Mouse (Mus musculus) spleen, adult 2 months (tissue): Measurements from ENCODE around the gene Zfp74. TPM values are rescaled to one million over a fixed set of nuclear protein-coding genes. Genes with fewer than 3 reads are reported as not detected.

ENCODE experiments used
- DNase-seq, 2 experiments: peaks; one replicate each; pipeline versions ENCODE4 v3.0.0 to v3.0.0-alpha.2; 2012 to 2021; ENCODE audit warnings: low spot score in 2 of 2, low read depth in 1 of 2
- H3K27ac ChIP-seq: fragments of 200-500 bp; 2 replicates; pipeline ENCODE4 v1.5.1; 2012; ENCODE audit warnings: low read length, inconsistent platforms; ENCODE audit not compliant: insufficient read depth
- H3K27me3 ChIP-seq: fragments of 200-500 bp; 2 replicates; pipeline ENCODE4 v1.6.1; 2012; ENCODE audit warnings: mild to moderate bottlenecking, moderate library complexity, low read length, inconsistent platforms; ENCODE audit not compliant: control insufficient read depth, insufficient read depth
- H3K36me3 ChIP-seq: fragments of 200-500 bp; 2 replicates; pipeline ENCODE4 v1.6.1; 2012; ENCODE audit warnings: mild to moderate bottlenecking, low read length, inconsistent platforms; ENCODE audit not compliant: control insufficient read depth, insufficient read depth
- H3K4me1 ChIP-seq: fragments of 200-500 bp; 2 replicates; pipeline ENCODE4 v1.6.1; 2011; ENCODE audit warnings: inconsistent platforms; ENCODE audit not compliant: control insufficient read depth, insufficient read depth, insufficient read length
- H3K4me3 ChIP-seq: fragments of 200-500 bp; 2 replicates; pipeline ENCODE4 v1.5.1; 2011; ENCODE audit warnings: mild to moderate bottlenecking, inconsistent platforms; ENCODE audit not compliant: insufficient read depth, insufficient read length; ENCODE audit errors: extremely low read depth
- CTCF ChIP-seq: fragments of 200-500 bp; IDR thresholded peaks from 2 replicates; pipeline ENCODE4 v1.5.1; 2011; ENCODE audit warnings: mild to moderate bottlenecking, inconsistent platforms; ENCODE audit not compliant: insufficient read depth, insufficient read length, insufficient replicate concordance; ENCODE audit errors: extremely low read depth
- POLR2A ChIP-seq: fragments of 200-500 bp; IDR thresholded peaks from 2 replicates; pipeline ENCODE4 v1.6.1; 2011; ENCODE audit warnings: low read depth, low read length, inconsistent platforms
- WGBS: fragments of 180-500 bp; shearing (Covaris S2); methylation state at CpG from one replicate; pipeline ENCODE4 v1.1.7; 2018; 5-methylcytosine and 5-hydroxymethylcytosine counted together
- polyA plus RNA-seq: library from polyadenylated mRNA; depleted of rRNA; stranded (reverse); fragments of >200 nt; gene quantifications from 2 replicates; pipeline ENCODE4 v1.2.3, GENCODE M21; 2012; rRNA removed

Gene Zfp74
- polyA plus RNA-seq: 4.0 and 6.0 TPM in 2 replicates

GRCm38 (mm10) chr7:29953513-29954401, at the start of gene Zfp74:
Zfp74 (minus strand) TSS chr7:29954089.
- peak; percentile 32 to 67 for DNase-seq
- no peak for TF ChIP-seq CTCF
- TF ChIP-seq POLR2A: no peak
- under 1% methylated on average over 52 of the region's 52 CpGs for WGBS

GRCm38 (mm10) chr7:30000601-30001000, 46.7 kb upstream of the Zfp74 start:
- Histone ChIP-seq H3K4me1 (no peaks in the 10 kb centered on the region), H3K27ac (no peak overlapping the region), H3K4me3 (no peak overlapping the region), H3K27me3 (no peaks in the 10 kb centered on the region), H3K36me3 (peaks cover 12% of the 10 kb centered on the region)
- no peak for DNase-seq
- 83% methylated on average over 5 of the region's 5 CpGs for WGBS
- no peak for TF ChIP-seq CTCF
- TF ChIP-seq POLR2A: no peak

More at GRCm38 (mm10) chr7:29953513-29954401, at the start of gene Zfp74:
- Histone ChIP-seq H3K36me3 (peaks cover 2% of the 10 kb centered on the region), H3K4me3 (peak within 1 kb of the TSS; percentile 93), H3K27me3 (no peaks in the 10 kb centered on the region), H3K27ac (peak within 1 kb of the TSS; percentile 94), H3K4me1 (no peaks in the 10 kb centered on the region)

- Histone ChIP-seq H3K4me1 (no peaks in the 10 kb centered on the region; the same call in 1 of the 2 replicates), H3K4me3 (no peak overlapping the region), H3K27me3 (no peaks in the 10 kb centered on the region), H3K36me3 (peaks cover 10% of the 10 kb centered on the region), H3K27ac (no peak overlapping the region)
- 95% methylated on average over 8 of the region's 8 CpGs for WGBS
- no peak for DNase-seq
- TF ChIP-seq POLR2A (no peak), CTCF (no peak)
These were observed 41.2 kb upstream of the Zfp74 start for GRCm38 (mm10) chr7:29995134-29995533.

DNA sequence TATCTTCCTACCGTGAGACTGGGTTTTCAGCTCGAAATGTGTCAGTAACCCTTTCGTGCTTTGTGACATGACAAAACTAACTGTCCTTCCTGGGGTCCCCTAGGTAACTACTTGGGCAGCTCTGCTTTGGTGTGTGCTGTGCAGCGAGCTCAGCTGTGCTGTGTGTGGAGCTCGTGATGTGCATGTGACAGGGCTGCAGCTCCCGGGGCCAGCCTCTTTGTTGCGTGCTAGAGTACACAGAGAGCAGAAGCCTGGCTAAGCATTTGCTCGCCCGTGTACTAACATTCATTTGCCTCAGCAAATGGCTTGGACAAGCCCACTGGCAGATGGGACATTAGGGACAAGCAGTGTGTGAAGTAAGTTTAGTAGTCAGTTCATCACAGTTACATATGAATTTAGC, 39.5 kb upstream of the Zfp74 start:
- peaks cover 6% of the 10 kb centered on the region for H3K36me3 ChIP-seq
- no peaks in the 10 kb centered on the region; the same call in 1 of the 2 replicates for H3K4me1 ChIP-seq
- no peak overlapping the region for H3K27ac ChIP-seq
- whole genome bisulfite sequencing: 96% methylated on average over 9 of the region's 9 CpGs
- no peaks in the 10 kb centered on the region for H3K27me3 ChIP-seq
- H3K4me3 ChIP-seq: no peak overlapping the region
- TF ChIP-seq CTCF: no peak
- no peak for TF ChIP-seq POLR2A
- no peak for DNase-seq

DNA sequence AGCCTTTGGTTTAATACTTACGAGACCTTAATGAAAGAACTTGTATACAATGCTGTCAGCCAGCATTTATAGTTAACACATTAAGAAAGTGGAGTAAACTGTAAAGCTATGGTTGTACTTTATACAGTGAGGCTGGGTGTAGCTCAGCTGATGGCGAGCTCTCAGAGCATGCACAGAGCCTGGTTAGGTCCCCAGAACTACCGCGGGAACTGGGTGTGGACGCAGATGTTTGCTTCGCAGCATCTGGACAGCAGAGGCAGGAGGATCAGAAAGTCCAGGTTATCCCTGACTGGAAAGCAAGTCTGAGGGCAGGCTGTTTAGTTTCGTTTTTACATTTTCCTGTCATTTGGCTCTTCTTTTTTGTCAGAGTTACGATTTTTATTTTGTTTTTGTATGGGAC, 38.8 kb upstream of the Zfp74 start:
- Histone ChIP-seq H3K4me1 (no peaks in the 10 kb centered on the region; the same call in 1 of the 2 replicates), H3K27me3 (no peaks in the 10 kb centered on the region), H3K4me3 (no peak overlapping the region), H3K27ac (no peak overlapping the region), H3K36me3 (peaks cover 6% of the 10 kb centered on the region)
- WGBS: 97% methylated on average over 8 of the region's 8 CpGs
- DNase-seq: no peak
- TF ChIP-seq CTCF (no peak), POLR2A (no peak)

- peaks cover 6% of the 10 kb centered on the region for H3K36me3 ChIP-seq
- no peaks in the 10 kb centered on the region; the same call in 1 of the 2 replicates for H3K4me1 ChIP-seq
- no peak overlapping the region for H3K27ac ChIP-seq
- 93% methylated on average over 11 of the region's 11 CpGs for WGBS
- TF ChIP-seq CTCF (no peak), POLR2A (no peak)
- no peak for DNase-seq
- H3K4me3 ChIP-seq: no peak overlapping the region
- H3K27me3 ChIP-seq: no peaks in the 10 kb centered on the region
These were observed 35.1 kb upstream of the Zfp74 start for GRCm38 (mm10) chr7:29989031-29989430.

DNA sequence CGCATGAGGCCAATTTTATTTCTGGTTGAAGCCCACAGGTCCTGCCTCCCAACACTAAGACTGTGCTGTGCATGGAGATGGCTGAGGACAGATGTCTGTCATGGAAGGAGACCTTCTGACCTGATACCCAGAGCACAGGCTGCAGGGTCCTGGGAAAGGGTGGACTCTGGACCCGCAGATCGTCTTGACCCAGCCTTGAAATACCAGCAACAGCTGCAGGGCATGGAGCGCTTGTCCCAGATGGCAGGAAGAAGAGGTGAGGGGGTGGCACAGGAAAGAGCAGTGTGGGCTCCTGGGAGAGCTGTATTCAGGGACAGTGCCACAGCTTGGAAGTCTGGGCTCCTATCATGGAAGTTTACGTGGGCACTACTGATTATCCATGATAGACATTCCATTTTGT, 33.7 kb upstream of the Zfp74 start:
- H3K27me3 ChIP-seq: no peaks in the 10 kb centered on the region

More for the DNA sequence above, 33.7 kb upstream of the Zfp74 start:
- DNase-seq: no peak
- H3K36me3 ChIP-seq: peaks cover 6% of the 10 kb centered on the region
- H3K4me3 ChIP-seq: no peak overlapping the region
- WGBS: 98% methylated on average over 5 of the region's 5 CpGs
- TF ChIP-seq CTCF: no peak
- TF ChIP-seq POLR2A: no peak
- no peaks in the 10 kb centered on the region; the same call in none of the 2 replicates for H3K4me1 ChIP-seq
- no peak overlapping the region for H3K27ac ChIP-seq
